Mouse (Mus musculus) thymus, adult 2 months (tissue): ENCODE data around the gene Dcun1d4.

Experiments
- CTCF ChIP-seq: fragments of 200-500 bp; IDR thresholded peaks from 2 replicates; pipeline ENCODE4 v1.5.1; 2012; ENCODE audit warnings: mild to moderate bottlenecking, control low read depth, low read length, moderate library complexity, borderline replicate concordance; ENCODE audit not compliant: control insufficient read depth, poor library complexity, insufficient read depth; ENCODE audit errors: extremely low read depth
- POLR2A ChIP-seq: fragments of 200-500 bp; IDR thresholded peaks from 2 replicates; pipeline ENCODE4 v1.6.1; 2012; ENCODE audit warnings: mild to moderate bottlenecking, low read length, control low read depth, moderate library complexity; ENCODE audit not compliant: control insufficient read depth, poor library complexity, insufficient read depth; ENCODE audit errors: extremely low read depth

- TF ChIP-seq CTCF, result no peak
- TF ChIP-seq POLR2A, result no peak
Observed at GRCm38 (mm10) chr5:73555096-73555852, 74.5 kb downstream of the Dcun1d4 start.
